Comparison of ENCODE assay signal across 8 mouse cellular contexts in the genomic region with DNA sequence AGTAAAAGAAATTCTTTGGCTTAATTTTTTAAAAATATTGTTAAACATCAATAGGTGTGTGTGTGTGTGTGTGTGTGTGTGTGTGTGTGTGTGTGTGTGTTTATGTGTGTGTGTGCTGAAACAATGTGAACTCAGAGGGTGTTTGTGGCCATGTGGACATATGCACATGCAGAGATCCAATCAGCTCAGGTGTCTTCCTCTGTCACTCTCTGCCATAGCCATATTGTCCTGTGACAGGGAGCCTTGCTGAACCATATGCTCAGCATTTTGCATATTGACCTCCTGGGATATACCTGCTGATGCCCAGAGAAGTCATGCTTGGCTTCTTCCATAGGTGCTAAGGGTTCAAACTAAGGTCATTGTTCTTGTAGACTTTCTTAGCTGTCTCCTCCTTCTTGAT.
"Had no signal": no experiment of that assay in that cellular context is flagged by ENCODE, and none has a peak within 500 bp of the region (broad histone marks: within the 10 kb centered on the region; RNA-seq: fewer than 3 reads in every experiment).

No protein-coding gene starts in this region.

- DNase-seq: liver, postnatal 0 days; lung, adult 2 months; lung, postnatal 14 days; lung, postnatal 36 days; right cerebral cortex, postnatal 14 days; thymus, adult 2 months; thymus, postnatal 25 days; thymus, postnatal 4 days had no signal
